Mouse (Mus musculus) cerebral cortex, adult 2 months (tissue): ENCODE data around the gene Pkp4.

Source experiments
- WGBS: fragments of 180-500 bp; shearing (Covaris S2); methylation state at CpG from one replicate; pipeline ENCODE4 v1.1.7; 2018; 5-methylcytosine and 5-hydroxymethylcytosine counted together

The Pkp4 gene

GRCm38 (mm10) chr2:59184107-59185064 lies 23.7 kb downstream of the Pkp4 start:
- 94% methylated on average over 11 of the region's 11 CpGs for WGBS

DNA sequence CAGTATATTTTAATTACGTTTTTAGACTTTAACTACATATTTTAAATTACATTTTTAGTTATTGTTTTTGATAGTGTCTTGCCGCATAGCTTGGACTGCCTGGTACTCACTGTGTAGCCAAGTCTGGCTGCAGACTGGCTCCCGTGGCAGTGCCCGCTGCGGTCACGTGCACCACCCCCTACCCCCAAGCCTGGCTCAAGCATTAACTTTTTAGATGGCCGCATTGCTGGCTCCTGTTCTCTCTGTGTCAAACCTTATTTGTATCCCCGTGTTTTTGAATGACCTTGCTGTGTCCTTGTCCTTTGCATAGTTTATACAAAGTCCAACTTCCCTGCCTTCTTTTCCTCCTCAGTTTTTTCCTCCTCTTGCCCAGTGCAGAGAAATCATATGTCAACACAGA lies 25.5 kb downstream of the Pkp4 start:
- WGBS: 82% methylated on average over 8 of the region's 8 CpGs

- WGBS: 96% methylated on average over 6 of the region's 6 CpGs
Observed at GRCm38 (mm10) chr2:59186966-59187365, 26.3 kb downstream of the Pkp4 start.

- 59% methylated on average over 8 of the region's 8 CpGs for WGBS
Observed at GRCm38 (mm10) chr2:59188306-59188705, 27.7 kb downstream of the Pkp4 start.

- WGBS: 40% methylated on average over 5 of the region's 5 CpGs
Observed at GRCm38 (mm10) chr2:59189661-59190185, 29.1 kb downstream of the Pkp4 start.

DNA sequence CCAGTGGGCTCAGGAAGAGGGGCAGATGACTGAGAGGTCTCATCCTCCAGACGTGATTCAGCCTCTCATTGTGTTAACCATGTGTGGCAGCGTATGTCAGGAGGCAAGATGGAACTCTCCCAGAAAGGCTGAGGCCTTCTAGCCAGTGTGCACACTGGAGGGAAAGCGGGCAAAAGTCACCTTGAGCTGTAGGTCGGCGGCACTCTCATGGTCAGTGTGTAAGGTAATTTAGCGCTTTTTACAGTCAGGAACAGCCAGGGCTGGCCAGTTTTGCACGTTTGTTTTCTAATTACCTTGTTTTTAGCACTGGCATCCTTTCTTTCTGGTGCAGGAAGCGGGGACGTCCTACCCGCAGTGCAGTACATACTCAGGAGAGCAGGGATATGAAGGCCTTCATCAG lies 29.5 kb downstream of the Pkp4 start:
- whole genome bisulfite sequencing: 72% methylated on average over 10 of the region's 10 CpGs

GRCm38 (mm10) chr2:59191466-59191865 lies 30.8 kb downstream of the Pkp4 start:
- 71% methylated on average over 8 of the region's 8 CpGs for WGBS

- 50% methylated on average over 5 of the region's 5 CpGs for WGBS
Observed at GRCm38 (mm10) chr2:59193117-59193516, 32.5 kb downstream of the Pkp4 start.

- 74% methylated on average over 4 of the region's 4 CpGs for WGBS
Observed at GRCm38 (mm10) chr2:59197156-59197555, 36.5 kb downstream of the Pkp4 start.

DNA sequence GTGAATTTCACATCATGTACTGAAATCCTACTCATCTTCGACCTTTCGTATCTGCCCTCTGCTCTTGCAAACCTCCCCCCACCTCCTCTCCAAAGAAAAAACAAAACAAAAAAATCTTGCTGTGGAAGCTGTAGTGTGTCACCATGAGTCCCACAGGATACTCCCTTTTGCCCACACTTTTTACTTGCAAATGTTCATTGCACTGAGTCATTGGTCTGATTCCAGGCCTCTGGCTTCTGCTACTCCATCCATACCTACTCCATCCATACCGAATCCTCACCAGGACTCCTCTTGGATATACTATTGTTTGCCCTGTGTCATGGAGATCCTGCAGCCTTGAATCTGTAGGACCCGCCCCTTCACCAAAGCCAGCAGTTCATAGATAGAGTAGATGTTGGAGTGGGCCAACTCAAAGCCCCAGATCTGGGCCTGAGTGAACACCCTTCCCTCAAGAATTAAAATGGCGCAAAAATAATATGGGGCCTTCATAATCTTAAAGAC lies 38.9 kb downstream of the Pkp4 start:
- WGBS: 90% methylated on average over 5 of the region's 5 CpGs

DNA sequence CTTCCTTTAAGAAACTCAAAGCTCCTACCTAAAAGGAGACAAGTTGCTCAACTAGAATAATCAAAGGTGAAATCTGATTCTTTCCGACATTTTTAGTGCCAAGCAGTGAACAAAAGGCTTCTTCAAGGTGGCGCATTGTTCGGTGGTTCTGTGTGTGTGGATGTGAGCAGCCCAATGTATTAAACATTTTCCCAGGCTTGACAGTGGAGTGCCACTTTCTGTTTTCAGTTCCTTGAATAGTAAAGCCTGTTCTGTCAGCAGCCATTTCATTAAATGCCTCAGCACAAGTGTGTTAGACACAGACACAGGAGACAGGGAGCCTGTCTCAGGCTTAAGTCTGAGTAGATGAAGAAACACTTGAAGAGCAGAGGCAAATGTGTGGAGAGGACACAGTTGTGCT lies 39.9 kb downstream of the Pkp4 start:
- 62% methylated on average over 3 of the region's 3 CpGs for WGBS

DNA sequence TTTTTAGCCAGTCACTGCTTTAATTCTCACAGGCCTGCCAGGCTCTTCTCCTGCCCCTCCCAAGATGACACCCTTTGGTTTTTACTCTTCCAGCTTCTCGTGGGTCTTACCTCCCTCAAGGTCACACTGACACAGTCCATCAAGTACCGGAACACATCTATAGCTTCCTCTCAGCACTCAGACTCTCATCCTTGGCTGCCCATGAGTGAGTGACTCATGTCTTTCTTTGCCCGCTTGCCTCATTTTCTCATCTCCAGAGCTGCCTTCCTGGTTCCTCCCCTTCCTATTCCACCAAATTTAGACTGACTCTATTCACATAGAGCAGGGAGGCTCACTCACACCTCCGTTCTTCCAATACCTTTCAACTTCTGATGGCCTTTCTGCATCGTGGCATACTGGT lies 42.3 kb downstream of the Pkp4 start:
- WGBS: 51% methylated on average over 5 of the region's 5 CpGs

GRCm38 (mm10) chr2:59203627-59204425 lies 43.2 kb downstream of the Pkp4 start:
- WGBS: 50% methylated on average over 3 of the region's 3 CpGs

- WGBS: 60% methylated on average over 9 of the region's 9 CpGs
Observed at GRCm38 (mm10) chr2:59205092-59205491, 44.4 kb downstream of the Pkp4 start.

DNA sequence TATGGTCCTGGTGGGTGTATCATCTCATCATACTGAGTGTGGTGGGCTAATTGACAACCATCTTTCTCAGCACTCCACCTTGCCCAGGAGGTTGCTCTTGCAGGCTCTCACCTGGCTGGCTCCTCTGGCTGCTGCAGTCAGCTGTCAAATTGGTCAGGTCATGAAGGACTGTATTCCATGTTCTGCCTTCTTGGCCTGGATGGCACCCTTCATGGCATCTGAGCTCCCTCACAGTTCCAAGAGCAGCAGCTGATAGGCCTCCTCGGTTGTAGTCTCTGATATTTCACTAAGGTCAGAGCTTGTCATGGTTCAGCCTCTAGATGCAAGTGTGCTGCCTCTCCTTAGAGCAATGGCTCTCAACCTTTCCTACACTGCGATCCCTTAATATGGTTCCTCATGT lies 45.5 kb downstream of the Pkp4 start:
- WGBS: 88% methylated on average over 2 of the region's 2 CpGs

DNA sequence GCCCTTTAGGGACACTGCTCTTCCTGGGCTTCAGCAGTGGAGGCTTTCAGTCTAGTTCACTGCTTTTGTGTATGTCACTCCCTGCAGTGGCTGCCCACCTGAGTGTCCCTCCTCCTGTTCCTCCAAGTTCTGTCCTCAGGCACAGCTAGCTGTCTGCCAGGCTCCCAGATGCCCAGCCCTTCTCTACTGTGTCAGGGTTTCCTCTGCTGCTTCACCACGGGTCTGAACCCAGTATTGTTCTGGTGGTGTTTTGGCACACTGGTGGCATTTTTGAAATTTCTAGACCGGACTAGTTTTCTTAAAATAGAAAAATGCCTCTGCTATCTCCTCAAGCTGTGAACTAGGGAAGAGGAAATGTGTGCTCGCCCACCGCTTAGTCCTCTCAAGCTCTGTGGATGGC lies 46.6 kb downstream of the Pkp4 start:
- WGBS: 18% methylated on average over 4 of the region's 4 CpGs

DNA sequence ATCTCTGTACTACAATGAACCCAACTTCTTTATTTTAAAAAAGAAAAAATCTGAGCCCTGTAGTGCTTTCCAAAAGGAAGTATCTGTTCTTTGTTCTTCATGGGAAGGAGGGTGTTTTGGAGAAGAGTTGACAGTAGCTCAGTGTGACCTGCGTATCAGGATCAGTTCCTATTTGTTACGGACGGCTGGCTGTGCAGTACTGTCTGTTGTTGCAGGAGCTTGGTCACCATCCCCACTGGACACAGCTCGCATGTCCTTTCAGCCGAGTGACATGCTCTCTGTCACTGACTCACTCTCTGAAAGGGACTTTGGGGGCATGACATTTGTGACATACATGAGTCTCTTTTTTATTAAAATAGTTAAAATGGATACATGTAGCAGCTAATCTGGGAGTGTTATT lies 47.1 kb downstream of the Pkp4 start:
- 60% methylated on average over 5 of the region's 5 CpGs for WGBS

DNA sequence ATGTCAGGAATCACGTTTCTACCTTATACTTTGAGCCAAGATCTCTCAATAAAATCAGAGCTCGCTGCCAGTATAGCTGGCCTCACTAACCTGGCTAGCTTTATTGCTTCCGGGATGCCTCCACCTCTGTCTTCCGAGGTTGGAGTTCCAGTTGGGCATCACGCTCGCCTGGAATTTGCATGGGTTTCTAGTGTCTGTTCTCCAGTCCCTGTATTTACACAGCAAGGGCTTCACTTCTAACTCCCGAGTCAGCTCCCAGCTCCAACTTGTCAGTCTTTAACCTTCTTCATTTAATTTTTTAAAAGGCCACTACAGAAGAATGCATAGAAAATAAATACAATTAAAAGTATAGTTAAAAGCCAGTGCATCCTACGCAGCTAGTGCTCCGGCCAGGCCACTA lies 47.6 kb downstream of the Pkp4 start:
- WGBS: 81% methylated on average over 9 of the region's 9 CpGs

- WGBS: 89% methylated on average over 5 of the region's 5 CpGs
Observed at GRCm38 (mm10) chr2:59211051-59211450, 50.4 kb downstream of the Pkp4 start.

- 46% methylated on average over 4 of the region's 4 CpGs for WGBS
Observed at GRCm38 (mm10) chr2:59212430-59212829, 51.8 kb downstream of the Pkp4 start.

DNA sequence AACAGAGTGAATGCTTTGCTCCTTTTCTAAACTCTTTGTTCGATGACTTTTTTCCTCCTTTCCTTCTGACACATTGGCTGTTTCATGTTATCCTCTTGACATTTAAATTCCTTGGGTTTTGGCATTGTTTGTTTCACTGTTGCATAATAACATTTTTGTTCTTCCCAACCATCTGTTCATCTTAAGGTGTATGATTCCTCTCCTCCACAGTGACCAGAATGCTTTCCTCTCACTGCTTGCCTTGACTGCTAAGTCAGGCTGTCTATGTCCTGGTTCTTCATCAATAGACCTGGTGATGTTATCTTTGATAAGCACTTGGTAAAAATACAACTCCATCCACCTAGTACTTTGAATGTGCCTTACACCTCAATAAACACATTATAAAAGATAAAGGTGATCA lies 52.2 kb downstream of the Pkp4 start:
- 59% methylated on average over 1 of the region's 1 CpGs for WGBS

DNA sequence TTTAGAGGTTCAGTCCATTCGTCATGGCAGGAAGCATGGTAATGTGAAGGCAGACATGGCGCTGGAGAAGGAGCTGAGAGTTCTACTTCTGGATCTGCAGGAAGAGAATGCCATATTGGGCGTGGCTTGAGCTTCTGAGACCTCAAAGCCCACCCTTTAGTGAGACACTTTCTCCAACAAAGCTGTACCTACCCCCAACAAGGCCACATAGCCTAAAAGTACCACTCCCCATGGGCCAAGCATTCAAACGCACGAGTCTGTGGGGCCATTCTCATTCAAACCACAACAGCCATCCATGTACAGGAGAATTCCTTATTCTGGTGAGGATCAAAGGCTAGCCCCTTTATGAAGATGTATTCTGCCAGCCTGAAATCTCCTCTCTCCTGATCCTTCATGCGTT lies 57.3 kb downstream of the Pkp4 start:
- WGBS: 86% methylated on average over 6 of the region's 6 CpGs
